Mouse (Mus musculus): ENCODE measurements around the gene Sorl1.

Sorl1 gene

DNA sequence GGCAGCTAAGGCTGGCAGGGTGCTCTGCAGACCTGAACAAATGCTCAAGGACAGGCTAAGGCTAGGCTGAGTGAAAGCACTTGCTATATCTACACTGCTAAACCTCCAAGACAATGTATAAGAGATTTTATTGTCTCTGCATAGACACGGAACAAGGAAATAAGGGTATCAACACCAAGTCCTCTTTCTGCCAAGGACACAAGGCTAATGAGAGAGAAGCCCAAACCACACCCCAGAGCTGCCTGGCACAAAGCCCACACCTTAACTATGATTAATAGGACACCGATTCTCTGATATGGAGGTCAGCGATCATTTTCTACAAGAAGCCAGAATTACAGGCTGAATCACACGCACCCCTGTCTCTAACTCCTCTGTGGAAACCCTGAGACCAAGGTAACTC lies 120.0 kb downstream of the Sorl1 start:
- no peak for DNase-seq (ENCODE audit: low spot score)

- peak; percentile 32 for DNase-seq (ENCODE audit: low spot score)
Observed at GRCm38 (mm10) chr9:41999498-42000473, 124.3 kb downstream of the Sorl1 start.

- no peak for DNase-seq (ENCODE audit: low spot score)
Observed at GRCm38 (mm10) chr9:41995278-41995677, 128.8 kb downstream of the Sorl1 start.

DNA sequence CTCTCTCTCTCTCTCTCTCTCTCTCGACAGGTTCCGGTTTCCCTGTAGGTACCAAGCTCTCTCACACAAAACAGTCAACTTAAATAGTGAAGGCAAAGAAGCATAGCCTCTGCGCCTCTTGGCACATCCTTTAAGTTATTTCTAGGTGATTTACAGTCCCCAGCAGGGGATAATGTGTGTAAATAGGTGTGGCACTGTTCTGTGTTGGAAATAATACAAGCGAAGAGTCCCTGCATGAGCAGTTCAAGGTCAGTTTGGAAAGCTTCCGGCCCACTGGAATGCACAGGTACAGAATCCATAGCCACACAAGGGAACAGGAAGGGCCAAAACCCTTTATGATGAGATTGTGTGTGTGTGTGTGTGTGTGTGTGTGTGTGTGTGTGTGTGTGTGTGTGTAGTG lies 130.3 kb downstream of the Sorl1 start:
- no peak for DNase-seq (ENCODE audit: low spot score)

- no peak for DNase-seq (ENCODE audit: low spot score)
Observed at GRCm38 (mm10) chr9:41992841-41993240, 131.3 kb downstream of the Sorl1 start.

- no peak for DNase-seq (ENCODE audit: low spot score)
Observed at GRCm38 (mm10) chr9:41985636-41986035, 138.5 kb downstream of the Sorl1 start.

DNA sequence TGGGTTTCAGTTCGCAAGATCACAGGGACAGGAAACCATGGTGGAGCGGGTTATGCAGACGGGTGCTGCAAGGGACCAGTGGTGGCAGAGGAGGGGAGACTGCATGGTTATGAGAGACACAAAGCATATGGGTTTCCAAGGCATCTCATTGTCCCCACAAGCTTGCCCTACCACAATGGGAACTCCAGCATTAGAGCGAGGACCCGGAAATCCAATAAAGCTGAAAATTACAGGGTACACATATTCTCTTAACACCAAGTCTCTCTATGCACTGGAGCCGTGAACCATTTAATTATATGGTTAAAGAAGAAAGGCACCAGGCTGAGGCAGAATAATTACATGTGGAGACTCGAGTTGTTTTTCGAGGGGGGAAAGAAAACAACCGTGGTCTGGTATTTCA lies 139.0 kb downstream of the Sorl1 start:
- DNase-seq (ENCODE audit: low spot score): no peak

GRCm38 (mm10) chr9:41984306-41984705 lies 139.8 kb downstream of the Sorl1 start:
- no peak for DNase-seq (ENCODE audit: low spot score)

GRCm38 (mm10) chr9:41983286-41983685 lies 140.8 kb downstream of the Sorl1 start:
- DNase-seq (ENCODE audit: low spot score): no peak

- DNase-seq (ENCODE audit: low spot score): no peak
Observed at GRCm38 (mm10) chr9:41982760-41983159, 141.3 kb downstream of the Sorl1 start.

DNA sequence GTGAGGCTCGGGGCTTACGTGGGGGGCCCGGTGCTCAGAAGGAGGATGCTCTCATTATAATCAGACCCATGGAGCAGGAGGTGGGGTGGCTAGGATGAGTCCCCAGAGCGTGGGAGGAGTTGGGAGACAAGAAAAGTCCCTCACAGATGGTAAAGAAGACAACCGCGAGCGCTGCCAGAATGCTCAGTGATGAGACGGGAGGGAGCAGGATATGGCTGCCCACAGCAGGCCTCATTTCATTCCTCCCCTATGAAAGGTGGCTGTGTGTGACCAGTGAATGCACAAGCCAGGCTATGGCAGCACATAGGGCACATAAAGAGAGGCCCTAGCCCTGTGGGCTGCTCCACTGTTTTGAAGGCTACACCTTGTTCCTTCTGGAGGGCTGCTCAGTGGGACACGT lies 142.1 kb downstream of the Sorl1 start:
- no peak for DNase-seq (ENCODE audit: low spot score)

DNA sequence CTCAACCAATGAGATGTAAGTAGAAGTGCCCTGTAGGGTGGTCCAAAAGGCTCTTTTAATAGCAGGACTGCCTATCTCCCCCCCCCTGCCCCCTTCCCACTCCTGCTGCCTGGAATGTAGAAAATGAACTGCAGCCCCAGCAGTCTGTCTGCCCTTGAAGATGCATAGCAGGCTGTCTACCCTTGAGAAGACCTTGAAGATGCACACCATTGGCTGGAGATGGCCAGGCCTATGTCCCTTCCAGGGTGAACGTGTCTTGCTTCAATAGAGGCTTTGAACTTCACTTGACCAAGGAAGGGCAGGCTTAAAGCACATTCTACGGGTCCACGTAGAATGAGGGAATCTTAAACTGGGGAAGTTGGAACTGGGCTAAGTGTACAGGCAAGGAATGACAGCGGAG lies 142.8 kb downstream of the Sorl1 start:
- DNase-seq (ENCODE audit: low spot score): no peak

- DNase-seq (ENCODE audit: low spot score): no peak
Observed at GRCm38 (mm10) chr9:41980796-41981195, 143.3 kb downstream of the Sorl1 start.

GRCm38 (mm10) chr9:41978366-41978765 lies 145.7 kb downstream of the Sorl1 start:
- DNase-seq (ENCODE audit: low spot score): no peak

DNA sequence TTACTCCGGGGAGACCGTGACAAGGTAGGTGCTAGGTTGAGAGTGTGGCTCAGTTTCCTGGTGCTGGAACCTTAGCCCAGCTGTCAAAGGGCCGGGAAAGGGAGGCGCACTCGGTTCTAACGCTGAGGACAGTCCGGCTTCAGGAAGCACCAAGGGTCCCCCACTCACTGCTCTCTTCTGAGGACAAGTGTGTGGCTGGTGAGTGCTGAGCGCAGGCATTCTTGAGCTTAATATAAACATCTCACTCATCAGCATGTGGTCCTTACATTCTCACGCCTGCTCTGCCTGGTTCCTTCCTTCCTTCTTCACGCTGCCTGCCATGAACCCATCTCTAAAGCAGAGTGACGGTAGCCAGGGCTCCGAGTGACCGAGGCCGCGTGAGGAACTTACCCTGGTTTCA lies 148.1 kb downstream of the Sorl1 start:
- DNase-seq (ENCODE audit: low spot score): no peak

DNA sequence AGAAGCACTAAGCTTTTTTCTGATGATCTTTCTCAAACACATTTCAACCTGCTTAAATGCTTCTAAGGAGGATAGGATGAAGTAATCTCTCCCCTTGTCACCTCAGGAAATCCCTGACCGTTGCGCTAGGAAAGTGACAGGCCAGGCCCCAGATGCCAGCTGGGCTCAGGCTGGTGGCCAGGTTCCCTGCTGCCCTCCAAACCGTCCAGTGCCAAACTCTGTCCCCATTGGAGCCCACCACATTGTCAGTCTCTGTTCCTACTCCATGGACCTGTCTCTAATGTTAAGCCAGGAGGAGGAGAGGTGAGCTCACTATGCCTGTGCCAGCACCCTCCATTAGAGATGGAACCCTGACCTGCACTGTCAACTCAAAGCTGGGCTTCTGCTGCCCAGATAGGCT lies 149.4 kb downstream of the Sorl1 start:
- DNase-seq (ENCODE audit: low spot score): no peak

DNA sequence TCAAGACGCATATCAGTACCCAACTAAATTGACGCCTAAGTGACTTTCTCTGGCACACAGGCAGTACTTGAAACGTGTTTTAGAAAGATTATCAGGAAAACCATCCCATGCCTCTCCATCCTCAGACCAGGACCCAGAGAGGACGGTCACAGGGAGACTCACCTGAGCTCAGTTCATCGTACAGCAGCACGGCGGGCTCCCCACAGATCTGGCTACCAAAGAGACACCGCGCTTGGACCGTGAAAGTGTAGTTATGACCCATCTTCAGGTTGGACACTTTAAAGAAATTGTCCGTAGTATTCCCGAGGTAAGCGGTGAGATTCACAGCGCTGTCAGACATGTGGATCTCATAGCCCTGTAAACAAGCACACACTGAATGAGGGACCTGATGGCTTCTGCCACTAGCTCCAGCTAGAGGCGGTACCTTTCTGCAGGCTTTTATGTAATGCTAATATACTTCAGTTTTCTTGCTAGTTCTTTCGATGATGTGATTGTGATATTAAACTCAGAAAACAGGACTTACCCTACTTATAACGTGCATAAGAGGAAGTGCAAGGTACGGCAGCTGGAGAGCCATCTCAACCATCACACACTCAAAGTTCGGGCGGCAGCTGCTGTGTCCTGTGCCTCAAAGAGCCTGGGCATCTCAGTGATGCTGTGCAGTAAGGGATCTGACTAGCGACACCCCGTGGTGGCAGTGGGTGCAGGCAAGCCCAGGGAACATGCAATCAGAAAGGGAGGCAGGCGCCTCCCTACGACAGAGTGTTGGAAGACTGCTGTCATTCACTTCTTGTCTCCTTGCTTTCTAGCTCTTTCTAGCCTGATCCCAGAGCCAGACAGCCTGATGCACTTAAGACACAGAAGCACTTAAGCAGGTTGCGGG lies 150.1 kb downstream of the Sorl1 start:
- peak; percentile 37 for DNase-seq (ENCODE audit: low spot score)

GRCm38 (mm10) chr9:41969961-41970360 lies 154.1 kb downstream of the Sorl1 start:
- no peak for DNase-seq (ENCODE audit: low spot score)

DNA sequence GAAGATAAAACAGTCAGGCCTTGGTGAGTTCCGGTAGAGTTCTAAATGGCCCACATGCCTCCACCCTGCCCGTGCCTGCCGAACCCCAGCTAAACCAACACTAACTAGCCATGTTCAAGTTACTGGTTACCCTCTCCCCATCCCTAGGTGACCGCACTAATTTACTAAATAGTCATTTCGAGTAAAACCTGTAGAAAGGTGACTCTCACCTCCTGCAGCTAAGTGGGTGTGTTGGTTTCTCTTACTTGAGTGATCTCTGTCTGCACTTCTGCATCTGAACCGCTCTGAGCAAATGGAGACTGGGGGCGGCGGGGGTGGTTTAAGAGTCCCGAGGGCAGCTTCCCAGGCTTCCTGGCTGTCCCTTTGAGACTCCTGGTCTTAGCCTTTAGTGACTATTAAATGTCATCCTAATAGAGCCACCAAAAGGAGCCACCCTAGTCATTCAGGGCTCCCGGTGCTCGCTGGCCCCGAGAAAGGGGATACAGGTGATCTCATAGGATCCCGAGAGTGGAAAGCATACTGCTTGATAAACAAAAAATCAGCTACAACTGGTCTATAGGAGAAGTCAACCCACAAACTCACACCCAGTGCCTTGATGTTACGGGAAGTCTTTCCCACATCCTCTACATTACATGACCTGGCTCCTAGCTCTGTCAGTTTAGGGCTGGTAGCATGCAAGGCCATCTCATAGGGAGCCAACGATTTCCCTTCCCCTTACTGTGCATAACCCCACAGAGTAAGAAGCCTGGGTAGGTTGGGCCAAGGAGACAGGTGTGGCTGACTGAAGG lies 155.2 kb downstream of the Sorl1 start:
- no peak for DNase-seq (ENCODE audit: low spot score)

DNA sequence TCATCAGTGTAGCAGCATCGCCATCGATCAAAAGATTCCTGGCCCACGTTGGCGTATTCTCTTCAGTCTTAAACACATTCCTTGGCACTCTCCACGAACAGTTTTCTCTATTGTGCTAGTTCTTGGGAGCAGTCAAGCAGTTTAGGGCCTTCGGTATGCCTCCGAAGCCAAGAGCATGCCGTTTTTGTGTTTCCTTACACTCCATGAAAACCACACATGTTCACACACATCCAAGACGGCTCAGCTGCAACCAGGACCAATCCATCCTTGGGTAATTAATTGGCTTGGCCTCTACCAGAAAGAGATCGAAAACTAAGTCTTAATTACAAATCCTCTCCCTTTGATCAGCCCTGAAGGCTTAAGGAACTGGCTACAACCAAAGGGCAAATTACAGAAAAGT lies 162.8 kb downstream of the Sorl1 start:
- DNase-seq (ENCODE audit: low spot score): no peak

- DNase-seq (ENCODE audit: low spot score): no peak
Observed at GRCm38 (mm10) chr9:41958282-41958681, 165.8 kb downstream of the Sorl1 start.

- peak; percentile 62 for DNase-seq (ENCODE audit: low spot score)
Observed at GRCm38 (mm10) chr9:41953486-41953885, 170.6 kb downstream of the Sorl1 start.
